Mouse (Mus musculus): ENCODE results near the gene Gm1110.

GRCm38 (mm10) chr9:26924146-26924545 lies 1.2 kb upstream of the Gm1110 start:
- TF ChIP-seq EP300 (IDR thresholded peaks at IDR 0.05; ENCODE audit: low read depth) (no peak), CTCF (IDR thresholded peaks at IDR 0.05; ENCODE audit: low read depth) (no peak)

All from liver, embryonic 14.5 days (tissue).